Mouse (Mus musculus) retina, embryonic 14.5 days (tissue): ENCODE results near the gene Thra.

Source experiments
- DNase-seq: peaks from one replicate; pipeline ENCODE4 v3.0.0-alpha.2; 2015; ENCODE audit warnings: low spot score

The Thra gene

DNA sequence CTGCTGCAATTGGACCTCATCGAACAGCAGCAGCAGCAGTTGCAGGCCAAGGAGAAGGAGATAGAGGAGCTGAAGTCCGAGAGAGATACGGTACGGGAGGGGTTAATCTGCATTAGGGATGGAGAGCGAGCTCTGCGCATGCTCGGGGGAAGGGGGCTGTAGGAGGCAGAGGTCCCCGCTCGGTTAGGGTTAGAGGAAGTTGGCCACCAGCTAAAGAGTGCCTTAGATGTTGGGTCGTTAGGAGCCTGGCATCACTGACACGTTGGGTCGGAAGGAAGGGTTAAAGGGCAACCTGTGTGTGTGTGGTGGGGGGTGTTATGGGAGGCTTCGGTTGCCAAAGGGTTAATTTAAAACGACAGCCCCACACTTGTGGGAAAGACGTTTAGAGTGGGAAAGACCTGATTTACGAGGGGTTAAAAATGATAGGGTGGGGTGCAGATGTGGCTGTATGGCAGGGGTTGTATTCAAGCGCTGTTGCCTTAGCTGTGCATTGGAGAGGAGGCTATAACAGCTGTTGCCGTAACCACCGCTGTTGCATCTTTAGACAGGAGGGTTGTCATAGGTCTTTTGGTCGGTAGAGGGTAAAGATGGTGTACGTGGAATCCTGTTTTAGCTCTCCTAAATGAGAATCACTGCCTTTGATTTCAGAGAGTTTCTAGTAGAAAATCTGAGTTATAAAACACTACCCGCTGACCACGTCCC lies 56.2 kb downstream of the Thra start:
- peak; percentile 85 for DNase-seq

DNA sequence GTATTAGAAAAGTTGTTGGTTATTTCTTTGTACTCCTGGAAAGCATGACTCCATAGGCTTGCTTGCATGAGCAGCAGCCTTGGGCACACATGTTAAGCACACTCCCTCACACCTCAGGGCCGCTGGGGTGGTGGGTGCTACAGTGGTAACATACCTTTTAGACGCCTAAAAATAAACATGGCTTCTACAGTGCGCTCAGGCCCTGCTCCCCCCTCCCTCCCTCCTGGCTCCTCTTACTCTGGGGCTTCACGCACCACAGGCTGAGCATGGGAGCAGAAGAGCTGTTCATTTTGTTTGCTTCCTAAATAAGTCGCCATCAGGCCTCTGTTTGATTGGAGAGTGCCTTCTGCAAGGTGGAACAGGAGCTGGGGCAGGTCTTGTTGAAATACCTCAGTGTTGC lies 56.9 kb downstream of the Thra start:
- no peak for DNase-seq

GRCm38 (mm10) chr11:98797909-98798308 lies 57.5 kb downstream of the Thra start:
- DNase-seq: no peak

GRCm38 (mm10) chr11:98804605-98805004 lies 64.2 kb downstream of the Thra start, which contains the start of gene Casc3:
Gene Casc3, plus strand, starts transcription at chr11:98804905.
- DNase-seq: no peak

DNA sequence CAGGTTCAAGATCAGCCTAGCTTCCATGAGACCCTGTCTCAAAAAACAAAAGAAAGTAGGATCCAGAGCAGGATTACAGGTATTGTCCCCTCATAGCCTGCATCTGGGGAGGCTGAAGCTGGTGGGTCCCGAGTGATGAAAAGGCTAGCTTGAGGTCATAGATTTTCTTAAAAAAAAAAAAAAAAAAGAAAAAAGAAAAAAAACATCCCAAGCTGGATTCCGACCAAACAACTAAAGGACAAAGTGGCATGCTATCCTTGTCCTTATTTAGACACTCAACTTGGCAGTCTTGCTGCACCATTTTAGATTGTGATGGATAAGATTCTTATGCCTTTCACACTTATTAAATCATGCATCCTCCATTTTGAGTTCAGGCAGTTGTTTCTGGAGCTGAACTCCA lies 68.0 kb downstream of the Thra start:
- DNase-seq: no peak

- DNase-seq: peak; percentile 99
These were observed 69.2 kb downstream of the Thra start for GRCm38 (mm10) chr11:98809457-98810290.

GRCm38 (mm10) chr11:98810686-98811085 lies 70.2 kb downstream of the Thra start:
- no peak for DNase-seq

DNA sequence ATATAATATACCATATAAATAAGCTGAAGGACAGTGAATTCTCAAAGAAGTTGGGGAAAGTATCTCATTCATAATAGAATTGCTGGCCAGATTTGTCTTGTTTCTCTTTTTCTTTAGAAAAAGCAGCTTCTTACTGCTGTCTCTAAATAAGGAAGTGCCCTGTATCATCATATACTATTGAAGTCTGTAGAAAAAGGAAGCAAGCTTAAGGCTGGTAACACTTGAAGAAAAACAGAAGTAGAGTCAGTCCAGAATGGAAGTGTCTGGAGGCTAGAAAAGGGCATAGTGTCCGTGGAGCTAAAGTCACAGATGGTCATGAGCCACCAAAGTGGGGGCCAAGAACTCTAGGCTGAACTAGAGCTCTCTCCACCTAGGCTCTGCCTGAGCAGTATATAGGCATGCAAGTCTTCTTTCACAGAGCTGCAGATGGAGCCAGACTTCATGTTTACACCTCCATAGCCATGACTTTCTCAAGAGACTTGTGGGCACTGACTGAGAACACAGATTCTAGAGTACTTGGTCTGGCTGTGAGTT lies 76.3 kb downstream of the Thra start:
- DNase-seq: no peak
